Mouse (Mus musculus): ENCODE measurements at regions not wholly inside any gene's neighbourhood (a gene's known extent, or its start where the extent isn't known, plus 50 kb on each side); places are given as distances from the start of the nearest gene placed in this dataset.

DNA sequence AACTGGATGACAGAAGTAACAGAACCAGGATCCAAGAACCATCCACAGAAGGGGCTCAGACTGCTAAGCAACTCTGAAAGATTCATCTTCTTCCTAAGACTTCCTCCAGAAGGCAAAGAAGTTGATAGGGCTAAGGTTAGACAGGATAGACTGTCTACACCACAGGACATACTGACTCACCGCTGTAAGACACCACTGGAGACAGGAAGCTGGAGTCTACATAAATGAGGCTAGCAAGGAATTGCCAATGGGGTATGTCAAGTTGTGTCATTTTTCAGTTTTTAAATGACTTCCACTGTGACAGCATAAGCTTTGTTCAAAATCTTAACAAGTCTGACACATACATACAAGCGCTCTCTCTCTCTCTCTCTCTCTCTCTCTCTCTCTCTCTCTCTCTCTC, 645.4 kb upstream of the Gm10131 start:
- no peak for DNase-seq

DNA sequence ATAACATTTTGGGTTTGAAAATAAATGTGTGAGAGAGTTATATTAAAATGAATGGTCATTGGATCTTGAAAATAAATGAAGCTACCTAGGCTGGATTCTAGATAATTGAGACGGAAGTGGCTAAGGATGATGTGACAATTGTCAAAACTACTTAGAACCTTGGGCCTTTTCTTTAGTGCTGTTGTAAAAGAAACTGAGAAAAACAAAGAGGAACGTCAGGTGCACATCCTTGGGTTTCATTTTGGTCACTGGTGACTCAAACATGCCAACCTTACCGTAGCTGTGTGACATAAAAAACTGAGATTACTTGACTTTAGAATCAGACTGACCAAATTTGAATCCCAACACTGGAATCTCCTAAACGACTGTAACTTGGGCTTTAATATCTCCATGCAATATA, 644.6 kb upstream of the Gm10131 start:
- no peak for DNase-seq

DNA sequence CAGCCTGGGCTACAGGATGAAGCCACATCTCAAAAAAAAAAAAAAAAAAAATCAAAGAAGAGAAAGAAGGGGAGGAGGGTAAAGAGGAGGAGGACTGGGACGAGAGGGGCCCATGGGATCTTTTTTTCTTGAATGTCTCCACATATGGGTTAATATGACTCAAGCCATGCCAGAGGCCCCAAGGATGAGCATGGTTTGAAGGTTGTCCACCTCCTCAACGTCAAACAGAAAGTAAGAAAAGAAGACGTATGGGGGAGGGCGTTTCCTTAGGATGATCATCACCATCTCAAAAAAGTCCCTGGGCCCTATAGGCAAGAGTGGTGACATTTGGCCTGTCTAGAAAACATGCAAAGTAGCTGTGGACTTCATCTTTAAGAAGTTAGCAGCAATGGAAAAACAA, 643.9 kb upstream of the Gm10131 start:
- no peak for DNase-seq

DNA sequence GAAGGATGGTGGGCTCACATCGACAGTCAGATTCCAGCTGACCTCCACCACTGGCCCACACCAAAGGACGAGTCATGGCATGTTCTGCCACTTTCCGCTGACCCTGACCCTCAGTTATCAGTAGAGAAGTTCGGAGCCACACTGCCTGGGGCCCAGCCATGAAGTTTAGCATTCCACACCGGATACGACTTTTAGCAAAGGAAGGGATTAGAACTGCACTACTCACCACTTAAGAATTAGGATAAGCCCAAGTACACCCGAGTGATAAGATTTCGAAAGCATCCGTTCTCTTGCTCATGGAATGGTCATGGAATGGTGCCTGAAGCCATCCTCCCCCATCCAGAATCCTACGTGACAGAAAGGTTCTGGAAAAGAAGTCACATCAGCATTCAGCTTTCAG, 641.5 kb upstream of the Gm10131 start:
- no peak for DNase-seq

DNA sequence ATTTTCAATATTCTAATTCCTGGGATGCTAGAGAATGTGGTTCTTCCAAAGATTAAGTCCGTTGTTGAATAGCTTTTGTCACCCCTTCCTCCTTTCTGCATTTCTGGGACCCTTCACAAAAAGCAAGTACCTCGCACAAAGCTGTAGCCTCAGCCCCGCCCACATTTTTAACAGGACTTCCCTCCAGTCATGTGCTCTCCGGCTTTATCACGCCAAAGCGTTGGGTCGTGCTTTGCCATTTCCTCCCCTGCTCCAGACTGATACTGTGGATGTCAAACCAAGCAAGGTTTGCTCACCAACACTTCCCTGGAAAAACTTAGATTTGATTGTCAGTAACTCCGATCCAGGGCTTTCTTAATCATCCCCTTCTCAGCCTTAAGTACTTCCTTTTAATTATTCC, 637.0 kb upstream of the Gm10131 start:
- no peak for DNase-seq

DNA sequence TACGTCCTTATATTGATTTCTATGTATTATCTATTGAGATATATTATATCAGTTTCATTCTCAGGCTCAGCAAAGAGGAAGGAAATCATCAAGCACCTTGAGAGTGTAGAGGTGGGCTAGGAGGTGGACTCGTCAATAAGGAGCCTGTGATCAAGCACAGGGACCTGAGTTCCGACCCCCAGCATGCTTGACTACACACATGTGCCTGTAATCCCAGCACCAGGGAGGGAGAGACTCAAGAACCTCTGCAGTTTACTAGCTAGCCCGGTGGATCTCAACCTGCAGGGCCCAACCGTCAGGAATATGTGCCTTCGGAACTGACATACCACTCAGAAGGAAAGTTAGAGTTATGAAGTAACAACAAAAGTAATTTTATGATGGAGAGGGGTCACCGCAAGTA, 634.2 kb upstream of the Gm10131 start:
- DNase-seq: no peak

DNA sequence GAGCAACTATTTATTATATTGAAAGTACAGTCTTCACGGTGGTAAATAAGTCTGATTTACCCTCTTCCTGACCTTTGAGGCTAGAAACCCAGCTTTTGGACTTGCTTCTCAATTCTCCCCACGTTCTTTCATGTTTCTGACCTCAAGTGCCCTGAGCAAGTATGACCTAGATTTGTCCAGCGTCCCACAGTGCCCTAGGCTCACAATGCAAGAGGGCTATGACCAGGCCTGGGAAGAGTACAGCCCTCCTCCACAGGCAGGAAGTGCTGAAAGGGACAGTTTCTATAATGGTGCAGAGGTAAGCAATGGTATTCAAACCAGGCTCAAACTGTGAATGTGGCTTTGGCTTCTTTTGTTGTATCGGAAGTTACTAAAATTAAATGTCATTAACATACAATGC, 633.1 kb upstream of the Gm10131 start:
- DNase-seq: no peak

DNA sequence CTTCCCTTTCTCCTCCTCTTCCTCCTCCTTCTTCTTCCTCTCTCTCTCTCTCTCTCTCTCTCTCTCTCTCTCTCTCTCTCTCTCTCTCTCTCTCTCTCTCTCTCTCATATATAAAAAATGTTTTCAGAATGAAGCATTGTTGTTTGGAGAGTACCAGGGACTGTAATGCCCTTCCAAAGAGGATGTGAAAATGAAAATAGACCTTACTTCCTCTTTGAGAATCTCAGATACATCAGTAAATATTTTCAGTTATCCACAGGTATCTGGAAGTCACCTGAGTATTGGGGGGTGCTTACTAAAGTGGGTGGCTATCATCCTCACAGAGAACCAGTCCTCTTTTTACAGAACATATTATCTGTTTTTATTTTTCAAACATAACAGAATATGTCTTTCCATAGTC, 632.6 kb upstream of the Gm10131 start:
- no peak for DNase-seq

DNA sequence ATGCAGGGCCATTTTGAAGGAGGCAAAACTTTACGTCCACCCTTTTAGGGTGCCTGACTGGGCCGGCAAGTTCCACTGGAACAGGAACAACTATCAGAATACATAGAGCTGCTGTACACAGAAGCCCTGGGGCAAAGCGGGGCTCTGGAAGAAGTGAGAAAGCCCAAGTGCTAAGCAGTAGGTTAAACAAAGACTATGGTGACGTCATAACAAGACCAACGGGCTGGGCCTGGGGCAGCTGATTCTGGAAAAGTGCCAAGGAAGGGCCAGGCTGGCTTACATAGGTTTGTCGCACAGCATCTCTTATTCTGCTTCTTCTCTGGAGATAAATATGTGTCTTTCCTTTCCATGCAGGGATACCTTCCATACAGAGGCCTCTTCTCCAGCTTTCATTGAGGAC, 631.6 kb upstream of the Gm10131 start:
- no peak for DNase-seq

DNA sequence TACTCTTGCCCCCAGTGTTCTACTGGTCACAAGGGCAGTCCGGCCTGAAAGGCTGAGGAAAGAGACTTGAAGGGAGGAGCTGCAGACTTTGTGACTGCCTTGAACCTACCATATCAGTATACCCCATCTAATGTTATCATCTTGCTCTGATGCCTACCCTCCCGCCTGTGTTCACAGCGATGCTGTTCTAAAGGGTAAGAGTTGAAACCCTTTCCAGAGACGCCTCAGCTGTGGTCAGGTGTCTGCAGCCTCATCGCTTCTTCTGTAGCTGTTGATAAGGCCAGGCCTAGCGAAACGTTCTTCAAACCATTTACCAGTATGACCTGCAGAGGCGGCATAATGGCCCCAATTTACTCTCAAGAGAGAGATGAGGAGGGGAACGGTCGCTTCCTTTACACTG, 629.3 kb upstream of the Gm10131 start:
- DNase-seq: no peak

DNA sequence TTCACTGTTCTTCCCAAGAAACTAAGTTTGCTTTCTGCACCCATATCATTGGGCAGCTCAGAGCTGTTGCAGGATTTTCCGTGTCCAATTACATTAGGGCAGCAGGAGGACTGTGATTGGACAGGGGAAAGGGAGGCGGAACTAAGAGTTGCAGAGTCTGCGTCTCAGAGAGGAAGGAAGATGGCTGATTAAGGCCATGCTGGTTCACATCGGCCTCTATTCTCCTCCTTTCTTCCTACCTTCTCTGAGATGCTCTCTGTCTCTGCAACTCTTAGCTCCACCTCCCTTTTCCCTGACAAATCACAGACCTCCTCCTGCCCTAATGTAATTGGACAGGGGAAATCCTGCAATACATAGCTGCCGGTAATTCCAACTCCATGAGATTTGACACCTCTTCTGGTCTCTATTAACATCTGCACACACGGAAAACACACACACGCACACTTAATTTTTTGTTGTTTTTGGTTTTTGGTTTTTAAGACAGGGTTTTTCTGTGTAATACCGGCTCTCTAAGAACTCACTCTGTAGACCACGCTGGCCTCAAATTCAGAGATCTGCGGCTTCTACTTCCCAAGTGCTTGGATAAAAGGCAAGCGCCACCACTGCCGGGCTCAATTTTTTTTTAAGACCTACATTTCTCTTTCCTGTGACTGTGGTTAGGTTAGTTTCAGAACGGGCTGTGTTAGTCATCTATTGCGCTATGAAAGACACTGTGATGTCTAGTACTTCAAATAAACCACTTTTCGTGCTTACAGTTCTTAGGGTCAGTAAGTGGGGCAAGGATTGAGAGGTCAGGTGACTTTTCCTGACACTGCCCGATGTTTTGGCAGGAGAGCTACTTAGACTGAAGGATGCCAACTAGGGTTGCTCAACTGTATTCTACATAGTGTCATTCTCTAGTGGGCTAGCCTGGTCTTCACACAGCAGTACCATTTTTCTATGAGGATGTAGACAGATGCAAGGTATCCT, 628.6 kb upstream of the Gm10131 start:
- no peak for DNase-seq

DNA sequence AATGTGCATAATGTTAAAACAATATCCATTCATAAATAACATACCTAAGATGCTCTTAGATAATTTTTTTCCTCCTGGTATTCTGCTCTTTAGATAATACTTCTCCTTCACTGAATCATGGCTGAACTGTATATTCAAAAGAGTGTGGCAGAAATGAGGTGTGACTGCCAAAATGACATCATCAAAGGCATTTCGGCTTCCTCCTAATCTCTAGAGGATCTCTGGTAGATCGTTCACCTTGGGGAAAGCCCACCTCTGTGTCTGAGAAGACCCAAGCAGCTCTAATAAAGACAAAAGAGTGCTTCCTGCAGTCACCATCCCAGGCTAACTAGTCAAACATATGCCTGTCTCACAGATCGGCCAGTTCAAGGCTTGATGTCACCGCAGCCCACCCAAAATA, 624.7 kb upstream of the Gm10131 start:
- DNase-seq: no peak

DNA sequence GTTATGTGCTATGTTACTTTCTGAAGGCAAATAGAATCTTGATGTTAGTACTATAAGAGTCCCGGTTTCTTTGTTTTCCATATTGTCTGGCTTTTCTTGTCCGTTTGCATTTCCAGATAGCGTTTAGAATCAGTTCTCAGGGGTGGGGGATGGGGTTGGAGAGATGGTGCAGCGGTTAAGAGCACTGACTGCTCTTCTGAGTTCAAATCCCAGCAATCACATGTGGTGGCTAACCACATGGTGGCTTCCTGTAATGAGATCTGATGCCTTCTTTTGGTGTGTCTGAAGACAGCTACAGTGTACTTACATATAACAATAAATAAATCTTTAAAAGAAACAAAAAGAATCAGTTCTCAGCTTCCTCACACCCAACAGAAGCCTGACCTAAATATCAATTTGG, 623.5 kb upstream of the Gm10131 start:
- DNase-seq: no peak

DNA sequence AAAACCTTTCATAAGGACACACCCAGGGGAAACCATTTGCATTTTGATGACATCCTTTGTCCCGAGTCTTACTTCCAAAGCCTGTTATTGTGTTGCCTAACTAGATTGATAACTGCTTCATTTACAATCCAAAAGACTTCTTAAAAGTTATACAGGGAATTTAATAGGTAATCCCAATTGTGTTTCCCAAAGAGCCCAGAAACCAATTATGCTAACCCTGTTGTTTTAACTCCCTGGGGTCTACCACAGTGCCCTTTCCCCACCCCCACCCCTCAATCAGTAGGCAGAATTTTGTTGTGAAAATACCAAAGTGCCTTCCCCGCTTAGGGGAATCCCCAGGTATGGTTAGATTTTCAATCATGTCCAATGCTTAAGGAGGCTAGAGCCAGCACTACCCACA, 621.3 kb upstream of the Gm10131 start:
- no peak for DNase-seq

DNA sequence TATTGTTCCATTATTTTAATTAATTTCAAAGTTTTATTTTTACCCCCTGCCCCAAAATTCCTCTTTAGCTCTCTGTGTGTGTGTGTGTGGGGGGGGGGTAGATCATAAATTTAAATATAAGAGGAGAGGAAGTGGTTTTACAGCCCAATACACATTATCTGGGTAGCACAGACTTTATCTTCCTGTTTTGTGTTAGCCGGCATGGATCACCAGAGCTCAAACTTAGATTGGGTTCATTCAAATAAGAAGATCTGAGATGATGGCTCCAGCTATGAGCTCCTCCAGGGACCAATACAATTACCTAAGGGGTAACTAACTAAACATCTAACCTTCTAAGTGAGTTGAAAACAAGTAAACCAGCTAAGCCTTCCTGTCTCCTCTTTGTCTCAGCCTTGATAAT, 620.8 kb upstream of the Gm10131 start:
- no peak for DNase-seq

DNA sequence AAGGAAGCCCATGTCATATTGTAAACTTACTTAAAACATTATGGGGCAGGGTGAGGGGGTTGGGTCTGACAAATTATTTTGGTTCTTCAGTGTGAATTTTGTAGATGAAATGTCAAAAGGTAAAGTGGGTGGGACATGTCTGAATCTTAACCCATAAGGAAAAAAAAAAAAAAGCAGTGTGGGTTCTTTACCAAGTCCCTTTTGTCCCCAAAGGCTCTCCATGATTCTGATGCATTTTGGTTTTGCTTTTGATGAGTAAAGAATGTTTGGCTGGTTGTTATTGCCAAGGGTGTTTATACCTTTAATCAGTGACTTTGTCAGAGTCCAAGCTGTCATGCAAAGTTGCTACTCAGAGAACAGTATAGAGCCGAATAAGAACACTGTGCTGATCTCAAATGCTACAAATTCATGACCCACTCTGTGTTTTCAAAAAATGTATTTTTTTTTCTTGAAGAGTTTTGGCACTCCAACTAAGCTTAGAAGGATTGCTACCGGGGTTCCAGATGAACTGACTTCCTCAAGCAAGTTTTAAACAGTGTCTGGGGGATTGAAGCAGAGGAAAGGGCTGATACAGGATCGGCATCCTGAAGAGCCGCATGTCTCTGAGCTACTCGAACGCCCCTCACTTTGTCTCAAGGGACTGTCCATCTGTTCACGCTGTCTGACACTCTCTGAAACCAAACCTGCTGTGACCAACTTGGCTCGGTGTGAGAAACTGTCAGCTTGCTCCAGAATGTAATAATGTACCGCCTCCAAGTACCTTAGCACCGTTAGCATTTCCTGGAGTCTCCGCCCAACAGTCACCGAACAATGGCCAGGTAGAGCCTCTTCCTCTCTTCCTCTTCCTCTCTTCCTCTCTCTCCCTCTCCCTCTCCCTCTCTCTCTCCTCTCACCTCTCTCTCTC, 619.8 kb upstream of the Gm10131 start:
- no peak for DNase-seq

DNA sequence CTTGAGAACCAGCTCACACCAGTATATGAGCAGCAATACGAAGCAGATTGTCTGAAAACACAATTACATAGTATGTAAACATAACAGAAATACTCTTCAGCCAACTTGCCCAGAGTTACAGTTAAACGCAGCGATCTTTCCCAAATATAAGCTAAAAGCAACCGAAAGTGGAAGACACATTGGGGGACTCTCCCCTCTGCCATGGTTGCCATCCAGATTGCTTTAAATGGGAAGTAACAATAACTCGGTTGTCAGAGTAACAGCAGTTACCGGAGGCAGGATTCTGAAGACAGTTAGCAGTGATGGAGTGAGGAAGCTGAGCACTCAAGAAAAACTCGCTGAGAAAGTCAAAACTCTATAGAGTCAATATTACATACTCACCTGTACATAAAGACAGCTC, 618.0 kb upstream of the Gm10131 start:
- DNase-seq: no peak

DNA sequence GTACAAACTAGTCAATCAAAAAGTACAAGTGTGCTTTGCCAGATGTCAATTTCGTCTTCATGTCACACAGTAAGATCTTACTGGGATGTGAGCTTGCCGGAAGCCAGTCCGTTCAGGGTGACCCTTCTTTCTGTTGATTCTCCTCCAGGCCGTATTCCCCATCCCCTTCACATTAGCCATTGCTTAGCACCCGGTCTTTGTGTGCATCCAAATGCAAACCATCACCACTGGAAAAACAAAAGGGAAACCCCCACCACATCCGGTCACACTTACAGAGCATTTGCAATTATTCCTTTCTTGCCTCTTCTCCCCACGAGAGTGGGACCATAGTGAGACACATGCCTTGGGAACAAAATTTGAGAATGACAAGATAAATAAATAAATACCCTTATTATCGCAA, 616.2 kb upstream of the Gm10131 start:
- no peak for DNase-seq

DNA sequence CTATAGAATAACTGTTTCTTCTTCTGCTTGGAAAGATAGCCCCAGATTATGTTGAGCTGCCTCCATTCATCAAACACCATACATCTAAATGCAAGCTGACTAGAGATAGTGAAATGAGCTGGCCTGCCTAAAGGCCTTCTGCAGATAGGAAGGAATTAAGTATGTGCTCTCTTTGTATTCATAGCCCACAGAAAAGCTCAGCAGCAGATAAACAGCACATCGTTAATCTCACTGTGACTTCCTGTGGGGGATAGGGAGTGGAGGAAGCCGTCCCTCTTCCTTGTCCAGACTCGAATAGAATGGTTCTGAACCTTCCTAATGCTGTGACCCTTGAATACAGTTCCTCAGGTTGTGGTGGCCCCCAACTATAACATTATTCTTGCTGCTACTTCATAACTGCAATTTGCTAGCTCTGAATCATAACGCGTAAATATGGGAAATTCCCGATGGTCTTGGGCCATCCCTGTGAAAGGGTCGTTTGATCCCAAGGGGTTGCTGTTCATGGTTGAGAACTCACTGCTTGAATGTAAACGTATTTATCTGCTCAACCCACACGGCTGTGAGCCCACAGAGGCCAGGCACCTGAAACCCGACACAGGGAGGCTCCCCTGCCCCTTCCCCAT, 614.7 kb upstream of the Gm10131 start:
- no peak for DNase-seq

DNA sequence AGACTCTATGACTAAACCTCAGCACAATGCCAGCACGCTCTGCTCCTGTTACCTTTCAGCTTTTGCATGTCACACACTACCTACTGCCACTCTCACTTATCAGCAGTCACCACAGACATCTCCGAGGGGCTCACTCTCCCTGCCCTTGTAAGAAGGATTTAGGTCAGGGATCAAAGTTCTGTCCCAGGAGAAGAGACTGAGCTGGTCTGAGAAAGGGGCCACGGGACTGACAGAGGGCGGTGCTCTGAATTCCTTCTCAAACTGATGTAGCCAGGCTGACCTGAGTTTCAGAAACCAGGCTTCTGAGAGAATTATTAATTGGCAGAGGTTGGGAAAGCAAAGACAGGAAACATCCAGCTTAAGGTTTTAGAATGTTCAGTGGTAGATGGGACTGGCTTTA, 614.0 kb upstream of the Gm10131 start:
- no peak for DNase-seq

DNA sequence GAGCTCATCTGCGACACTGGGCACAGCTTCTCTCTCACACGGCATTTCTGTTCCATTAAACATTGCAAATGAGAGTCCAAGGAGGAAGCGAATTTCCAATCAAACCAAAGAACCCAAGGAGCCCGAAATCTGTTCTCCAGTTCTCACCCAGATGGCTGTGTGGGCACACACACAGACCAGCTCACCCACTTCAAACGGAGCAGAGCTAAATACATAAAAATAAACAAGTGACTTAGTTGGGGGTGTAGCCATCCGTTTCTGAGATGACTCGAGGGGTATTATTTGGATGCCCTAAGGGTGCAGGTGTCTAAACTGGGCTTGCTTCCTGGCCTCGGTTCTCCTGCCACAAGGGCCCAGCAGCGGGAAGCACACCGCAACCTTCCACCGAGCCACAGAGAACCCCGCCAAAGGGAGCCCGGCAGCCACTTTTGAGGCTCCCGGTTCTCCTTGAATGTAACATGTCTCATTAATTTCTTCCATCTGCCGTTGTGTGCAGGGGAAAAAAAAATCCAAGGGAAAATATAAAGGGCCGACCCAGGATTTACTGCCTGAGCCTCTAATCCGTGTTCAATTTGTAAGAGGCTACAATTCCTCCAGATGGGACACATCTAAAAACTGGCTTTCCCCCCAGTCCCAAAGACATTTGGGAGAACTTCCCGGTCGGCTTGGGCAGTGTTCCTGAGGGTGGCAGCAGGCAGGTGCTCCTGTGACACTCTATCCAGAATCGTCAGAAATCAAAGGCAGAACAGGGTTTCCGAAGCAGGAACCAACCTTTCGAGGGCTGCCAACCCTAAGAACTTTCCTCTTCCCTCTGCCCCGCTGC, 598.6 kb upstream of the Gm10131 start:
- peak; percentile 74 for DNase-seq

DNA sequence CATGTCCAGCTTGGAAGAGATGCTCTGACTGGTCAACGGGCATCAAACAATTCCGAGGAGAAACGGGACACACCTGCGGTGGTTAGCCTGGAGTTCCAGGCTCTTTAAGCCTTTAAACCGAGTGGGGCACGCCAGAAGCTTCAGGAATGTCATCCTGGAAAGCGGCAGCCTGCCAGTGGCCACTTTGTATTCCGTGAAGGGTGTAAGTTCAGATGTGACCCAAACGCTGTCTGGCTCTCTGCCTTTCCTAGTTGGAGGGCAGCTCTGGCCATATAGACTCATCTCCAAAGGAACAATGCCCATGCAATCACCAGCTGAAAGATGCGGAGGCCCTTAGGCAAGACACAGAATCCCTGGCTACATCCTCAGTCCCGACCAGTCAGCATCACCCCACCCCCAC, 597.8 kb upstream of the Gm10131 start:
- no peak for DNase-seq

DNA sequence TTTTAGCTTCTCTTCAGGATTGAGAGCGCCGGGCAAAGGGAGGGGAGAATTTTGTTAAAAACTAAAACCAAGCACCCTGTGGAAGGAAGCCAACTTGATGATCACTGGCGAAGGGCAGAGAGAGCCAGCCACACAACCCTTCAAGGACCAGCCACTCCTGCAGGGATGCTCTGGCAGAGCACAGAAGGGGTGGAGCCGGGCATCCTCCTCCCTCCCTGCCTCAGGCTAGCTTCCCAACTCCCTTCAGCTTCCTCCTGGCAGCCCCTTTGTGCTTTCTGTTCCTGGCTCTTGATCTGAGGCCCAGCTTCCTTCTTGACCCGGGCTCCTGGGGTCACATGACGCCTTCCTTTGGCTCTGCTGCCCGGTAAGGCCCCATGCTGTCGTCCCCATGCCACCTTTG, 591.8 kb upstream of the Gm10131 start:
- no peak for DNase-seq

Measured in right cerebral cortex, postnatal 25 days (tissue).